Mouse (Mus musculus): ENCODE measurements at regions not wholly inside any gene's neighbourhood (a gene's known extent, or its start where the extent isn't known, plus 50 kb on each side); places are given as distances from the start of the nearest gene placed in this dataset.

DNA sequence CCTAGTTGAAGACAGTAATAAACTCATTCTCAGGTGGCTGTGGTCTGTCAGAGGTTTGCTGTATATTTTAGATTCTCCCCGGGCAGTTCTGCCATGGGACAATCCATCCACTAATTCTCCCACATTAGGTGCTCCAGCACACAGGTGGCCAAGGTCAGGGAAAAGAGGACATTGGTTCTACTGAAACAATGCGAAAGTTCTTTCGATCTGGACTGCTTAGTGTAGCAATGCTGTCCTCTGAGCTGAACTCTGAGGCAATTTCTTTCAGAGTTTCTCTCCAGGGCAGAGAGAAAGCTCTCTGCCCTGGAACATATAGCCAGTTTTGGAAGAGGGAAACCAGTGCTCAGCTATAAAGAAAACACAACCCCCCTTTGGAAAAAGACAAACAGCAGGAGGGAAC is 243.2 kb downstream of the Pik3r1 start:
- TF ChIP-seq CTCF (IDR thresholded peaks at IDR 0.05), result no peak
- TF ChIP-seq EP300 (IDR thresholded peaks at IDR 0.05), result no peak
